Mouse (Mus musculus) forebrain, embryonic 14.5 days (tissue): ENCODE results near the gene Cbx7. TPM values are rescaled to one million over a fixed set of nuclear protein-coding genes. Genes with fewer than 3 reads are reported as not detected.

ENCODE experiments used
- ATAC-seq: fragments of 200-750 bp; cut with Nextera tagmentation; 2 replicates; pipeline ENCODE4 v1.8.0; 2017; ENCODE audit warnings: mild to moderate bottlenecking, moderate library complexity
- DNase-seq: peaks from one replicate; pipeline ENCODE4 v3.0.0-alpha.2; 2015; ENCODE audit warnings: low spot score
- H3K27ac ChIP-seq: fragments of 300-500 bp; sonication (generic); 2 replicates; pipeline ENCODE4 v1.5.1; 2014; ENCODE audit warnings: low read depth, mild to moderate bottlenecking, control low read depth, low read length, moderate library complexity
- H3K27me3 ChIP-seq: fragments of 300-500 bp; sonication (generic); replicated peaks from 2 replicates; pipeline ENCODE4 v1.6.1; 2014; ENCODE audit warnings: low read length, control low read depth, mixed read lengths; ENCODE audit not compliant: control insufficient read depth, insufficient read depth
- H3K36me3 ChIP-seq: fragments of 300-500 bp; sonication (generic); 2 replicates; pipeline ENCODE4 v1.6.1; 2014; ENCODE audit warnings: low read length, control low read depth; ENCODE audit not compliant: control insufficient read depth, insufficient read depth
- H3K4me1 ChIP-seq: fragments of 300-500 bp; sonication (generic); 2 replicates; pipeline ENCODE4 v1.6.1; 2014; ENCODE audit warnings: antibody characterized with exemption, low read length, control low read depth; ENCODE audit not compliant: control insufficient read depth, insufficient read depth
- H3K4me2 ChIP-seq: fragments of 300-500 bp; sonication (generic); 2 replicates; pipeline ENCODE4 v1.6.1; 2014; ENCODE audit warnings: mild to moderate bottlenecking, control low read depth, low read length
- H3K4me3 ChIP-seq: fragments of 300-500 bp; sonication (generic); 2 replicates; pipeline ENCODE4 v1.5.1; 2014; ENCODE audit warnings: low read depth, low read length, control low read depth
- H3K9ac ChIP-seq: fragments of 300-500 bp; sonication (generic); 2 replicates; pipeline ENCODE4 v1.6.1; 2014; ENCODE audit warnings: mild to moderate bottlenecking, low read length, control low read depth, moderate library complexity
- H3K9me3 ChIP-seq: fragments of 300-500 bp; sonication (generic); replicated peaks from 2 replicates; pipeline ENCODE4 v1.6.1; 2016; ENCODE audit warnings: low read length, control low read depth, mixed read lengths; ENCODE audit not compliant: control insufficient read depth
- WGBS: fragments of 180-500 bp; shearing (Covaris S2); extraction: QIAGEN DNeasy Blood & Tissue Kit; methylation state at CpG from one replicate; pipeline ENCODE4 v1.1.7; 2014; 5-methylcytosine and 5-hydroxymethylcytosine counted together
- polyA plus RNA-seq: library from polyadenylated mRNA; unstranded; fragments of >200 nt; fragmentation: Nextera tagmentation; extraction: Ambion mirVana; gene quantifications from 2 replicates; pipeline ENCODE4 v1.2.1, GENCODE M21; 2014

The Cbx7 gene
- polyA plus RNA-seq, 1 experiment from 2014 or later, result 1.6 TPM

DNA sequence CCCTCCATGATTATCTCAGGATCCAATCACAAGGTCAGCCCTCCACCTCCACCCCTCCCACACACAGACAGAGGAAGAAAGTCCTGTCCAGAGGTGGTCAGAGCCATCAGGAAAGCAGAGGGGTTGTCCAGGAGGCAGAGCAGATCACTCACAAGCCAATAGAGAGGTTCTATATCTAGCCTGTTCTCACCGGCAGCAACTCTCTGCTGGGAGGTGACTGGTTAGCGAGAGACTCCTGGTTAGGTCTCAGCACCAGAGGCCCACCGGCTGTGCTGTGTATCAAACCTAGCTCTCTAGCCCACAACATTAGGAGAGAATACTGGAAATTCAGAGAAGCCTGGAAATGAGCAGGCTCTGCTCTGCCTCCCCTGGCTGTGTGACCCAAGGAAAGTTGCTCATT is 41.2 kb downstream of the Cbx7 start:
- H3K27me3 ChIP-seq, result peaks cover 9% of the 10 kb centered on the region
- WGBS, result 87% methylated on average over 3 of the region's 3 CpGs
- H3K4me1 ChIP-seq, result peaks cover 19% of the 10 kb centered on the region
- no peak overlapping the region for H3K4me2 ChIP-seq
- H3K27ac ChIP-seq, result no peak overlapping the region
- H3K4me3 ChIP-seq, result no peak overlapping the region
- H3K9me3 ChIP-seq, result no peaks in the 10 kb centered on the region
- ATAC-seq (no peak), DNase-seq (no peak)
- H3K36me3 ChIP-seq, result no peaks in the 10 kb centered on the region
- no peak overlapping the region for H3K9ac ChIP-seq

DNA sequence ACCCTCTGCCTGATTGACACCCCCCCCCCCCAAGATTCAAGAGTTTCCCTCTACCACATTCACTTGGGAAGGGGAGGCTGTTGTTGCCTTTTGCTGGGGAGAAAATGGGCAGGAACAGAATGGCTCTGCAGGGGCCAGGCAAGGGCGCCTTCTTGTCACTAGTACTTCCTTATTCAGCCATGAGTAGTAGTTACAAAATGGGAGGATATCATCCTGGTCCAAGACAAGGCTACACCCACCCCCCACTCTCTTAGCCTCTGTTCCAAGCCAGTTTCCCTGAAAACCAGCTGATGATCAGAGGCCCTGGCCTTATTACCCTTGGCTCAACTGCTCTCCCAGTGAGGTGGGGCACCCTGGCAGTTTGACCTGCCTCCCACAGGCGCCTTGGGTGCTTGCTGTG is 42.2 kb downstream of the Cbx7 start:
- H3K9ac ChIP-seq, result no peak overlapping the region
- DNase-seq (no peak), ATAC-seq (no peak)
- H3K27me3 ChIP-seq, result peaks cover 6% of the 10 kb centered on the region
- H3K27ac ChIP-seq, result no peak overlapping the region
- no peaks in the 10 kb centered on the region for H3K36me3 ChIP-seq
- no peak overlapping the region for H3K4me3 ChIP-seq
- peaks cover 14% of the 10 kb centered on the region for H3K4me1 ChIP-seq
- no peak overlapping the region for H3K4me2 ChIP-seq
- H3K9me3 ChIP-seq, result no peaks in the 10 kb centered on the region
- WGBS, result 76% methylated on average over 2 of the region's 2 CpGs

DNA sequence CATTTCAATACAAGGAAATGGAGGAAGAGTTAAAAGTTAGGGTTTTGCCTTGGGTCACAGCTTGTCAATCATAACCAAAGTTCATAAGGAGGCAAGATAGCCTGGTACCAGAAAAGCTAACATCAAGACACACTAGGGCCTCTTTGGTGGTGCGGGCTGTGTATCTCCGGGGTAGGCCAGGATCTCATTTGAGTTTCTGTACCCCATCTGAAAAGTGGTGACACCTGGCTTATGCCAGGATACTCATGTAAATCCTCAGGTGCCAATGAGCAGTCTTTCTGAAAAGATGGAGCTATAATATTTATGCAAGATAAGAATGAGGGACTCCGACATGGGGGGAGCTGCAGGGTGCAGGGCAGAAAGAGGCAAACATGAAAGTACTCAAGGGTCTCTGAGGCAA is 42.6 kb downstream of the Cbx7 start:
- 0 out of 2 replicates have a peak overlapping the region, but pooled peaks have one; percentile 69 for H3K9ac ChIP-seq
- peak overlapping the region; percentile 24; the same call in 1 of the 2 replicates for H3K27ac ChIP-seq
- peaks cover 10% of the 10 kb centered on the region for H3K4me1 ChIP-seq
- H3K9me3 ChIP-seq, result no peaks in the 10 kb centered on the region
- peaks cover 2% of the 10 kb centered on the region for H3K27me3 ChIP-seq
- no peak for ATAC-seq
- H3K36me3 ChIP-seq, result no peaks in the 10 kb centered on the region
- peak overlapping the region; percentile 70 for H3K4me2 ChIP-seq
- no peak for DNase-seq
- 91% methylated on average over 3 of the region's 3 CpGs for WGBS
- H3K4me3 ChIP-seq, result peak overlapping the region; percentile 45

- Histone ChIP-seq H3K27ac (peak overlapping the region; percentile 24; the same call in 1 of the 2 replicates), H3K4me3 (peak overlapping the region; percentile 45), H3K36me3 (no peaks in the 10 kb centered on the region), H3K4me2 (peak overlapping the region; percentile 70), H3K27me3 (no peaks in the 10 kb centered on the region), H3K9ac (peak overlapping the region; percentile 69), H3K4me1 (peaks cover 8% of the 10 kb centered on the region; the same call in 1 of the 2 replicates), H3K9me3 (no peaks in the 10 kb centered on the region)
- under 1% methylated on average over 29 of the region's 29 CpGs for WGBS
- ATAC-seq (peak; percentile 90), DNase-seq (peak; percentile 92)
These were observed 43.2 kb downstream of the Cbx7 start for GRCm38 (mm10) chr15:79927637-79928122.

- H3K27me3 ChIP-seq, result no peaks in the 10 kb centered on the region
- WGBS, result 78% methylated on average over 11 of the region's 11 CpGs
- peaks cover 5% of the 10 kb centered on the region; the same call in 1 of the 2 replicates for H3K4me1 ChIP-seq
- 0 out of 2 replicates have a peak, but pooled peaks have one; percentile 4 for ATAC-seq
- 0 out of 2 replicates have a peak, but pooled peaks cover 2% of the 10 kb centered on the region for H3K36me3 ChIP-seq
- H3K9me3 ChIP-seq, result no peaks in the 10 kb centered on the region
- DNase-seq, result no peak
- 0 out of 2 replicates have a peak overlapping the region, but pooled peaks have one; percentile 23 for H3K27ac ChIP-seq
- H3K4me2 ChIP-seq, result peak overlapping the region; percentile 70
- H3K4me3 ChIP-seq, result peak overlapping the region; percentile 45; the same call in 1 of the 2 replicates
- H3K9ac ChIP-seq, result peak overlapping the region; percentile 69
These were observed 44.0 kb downstream of the Cbx7 start for GRCm38 (mm10) chr15:79926856-79927416.

GRCm38 (mm10) chr15:79919787-79920186 is 51.1 kb downstream of the Cbx7 start:
- H3K4me1 ChIP-seq, result no peaks in the 10 kb centered on the region
- H3K9me3 ChIP-seq, result no peaks in the 10 kb centered on the region
- DNase-seq, result no peak
- no peak for ATAC-seq
- H3K4me2 ChIP-seq, result no peak overlapping the region
- WGBS, result 40% methylated on average over 2 of the region's 2 CpGs
- H3K27me3 ChIP-seq, result no peaks in the 10 kb centered on the region
- H3K9ac ChIP-seq, result no peak overlapping the region
- H3K4me3 ChIP-seq, result no peak overlapping the region
- H3K36me3 ChIP-seq, result 0 out of 2 replicates have a peak, but pooled peaks cover 2% of the 10 kb centered on the region
- H3K27ac ChIP-seq, result no peak overlapping the region

DNA sequence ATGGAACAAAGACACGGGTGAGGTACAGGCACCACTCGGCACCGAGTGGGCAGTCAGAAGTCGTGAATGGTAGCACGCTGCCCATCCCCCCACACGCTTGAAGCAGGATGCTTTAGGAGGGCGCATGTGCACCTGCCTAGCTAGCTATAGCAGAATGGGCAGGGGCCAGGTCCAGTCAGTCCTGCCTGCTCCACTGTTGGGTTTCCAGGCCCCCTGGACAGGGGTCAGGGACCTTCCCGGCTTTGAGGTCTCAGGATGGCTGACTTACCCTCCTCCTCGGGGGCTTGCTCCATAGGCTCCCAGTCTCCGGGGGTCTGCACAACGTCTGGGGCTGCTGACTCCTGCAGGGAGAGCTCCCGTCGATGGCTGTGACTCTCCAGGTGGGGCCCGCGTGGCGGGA is 52.4 kb downstream of the Cbx7 start:
- Histone ChIP-seq H3K4me2 (no peak overlapping the region), H3K36me3 (0 out of 2 replicates have a peak, but pooled peaks cover 2% of the 10 kb centered on the region), H3K9me3 (no peaks in the 10 kb centered on the region), H3K27ac (no peak overlapping the region), H3K4me3 (no peak overlapping the region), H3K27me3 (no peaks in the 10 kb centered on the region), H3K9ac (no peak overlapping the region), H3K4me1 (no peaks in the 10 kb centered on the region)
- no peak for DNase-seq
- 92% methylated on average over 16 of the region's 16 CpGs for WGBS
- no peak for ATAC-seq

GRCm38 (mm10) chr15:79917111-79917720 is 53.7 kb downstream of the Cbx7 start:
- WGBS, result 96% methylated on average over 14 of the region's 14 CpGs
- DNase-seq (no peak), ATAC-seq (no peak)
- Histone ChIP-seq H3K4me2 (no peak overlapping the region), H3K9ac (no peak overlapping the region), H3K4me1 (no peaks in the 10 kb centered on the region), H3K36me3 (0 out of 2 replicates have a peak, but pooled peaks cover under 1% of the 10 kb centered on the region), H3K27me3 (no peaks in the 10 kb centered on the region), H3K9me3 (no peaks in the 10 kb centered on the region), H3K27ac (no peak overlapping the region), H3K4me3 (no peak overlapping the region)

DNA sequence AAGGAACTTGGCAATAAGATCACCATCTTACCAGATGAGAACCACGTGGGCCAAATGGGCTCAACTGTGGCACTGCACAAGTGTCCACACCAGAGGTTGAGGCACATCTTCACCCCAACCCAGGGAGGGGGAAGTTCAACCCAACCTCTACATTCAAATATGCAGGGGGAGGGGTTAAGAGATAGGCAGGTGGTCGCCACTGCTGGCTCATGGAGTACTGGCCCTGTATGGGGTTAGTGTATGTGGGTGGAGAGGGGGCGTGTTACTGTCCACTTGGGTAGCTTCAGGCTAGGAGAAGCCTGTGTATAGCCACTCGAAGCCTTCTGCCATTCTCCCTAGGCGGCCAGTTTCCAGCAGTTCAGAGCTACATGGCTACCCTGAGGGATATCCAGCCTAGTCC is 54.8 kb downstream of the Cbx7 start:
- no peaks in the 10 kb centered on the region for H3K9me3 ChIP-seq
- H3K4me3 ChIP-seq, result no peak overlapping the region
- H3K4me2 ChIP-seq, result no peak overlapping the region
- ATAC-seq, result no peak
- no peak overlapping the region for H3K27ac ChIP-seq
- no peak overlapping the region for H3K9ac ChIP-seq
- H3K4me1 ChIP-seq, result no peaks in the 10 kb centered on the region
- H3K27me3 ChIP-seq, result no peaks in the 10 kb centered on the region
- H3K36me3 ChIP-seq, result no peaks in the 10 kb centered on the region
- WGBS, result 77% methylated on average over 5 of the region's 5 CpGs
- no peak for DNase-seq
